Mouse (Mus musculus) heart, adult 2 months (tissue): ENCODE data around the gene Akr1b10.

ENCODE experiments used
- CTCF ChIP-seq: fragments of 200-600 bp; IDR thresholded peaks from 2 replicates; pipeline ENCODE4 v1.8.1; 2022; ENCODE audit warnings: antibody characterized with exemption, mild to moderate bottlenecking, moderate library complexity
- EP300 ChIP-seq: fragments of 200-500 bp; IDR thresholded peaks from 2 replicates; pipeline ENCODE4 v1.6.1; 2011; ENCODE audit warnings: low read depth, low read length, control low read depth; ENCODE audit not compliant: insufficient read depth

- no peak for TF ChIP-seq CTCF
- TF ChIP-seq EP300 = no peak
These were observed 32.5 kb downstream of the Akr1b10 start for GRCm38 (mm10) chr6:34416521-34416920.
